Mouse (Mus musculus) gastrocnemius, adult 2 months (tissue): ENCODE data around the gene Nt5c2. TPM values are rescaled to one million over a fixed set of nuclear protein-coding genes. Genes with fewer than 3 reads are reported as not detected.

Experiments
- DNase-seq: peaks from one replicate; pipeline ENCODE4 v3.0.0; 2022
- H3K27ac ChIP-seq: fragments of 200-600 bp; 2 replicates; pipeline ENCODE4 v1.8.1; 2022; ENCODE audit warnings: mild to moderate bottlenecking
- H3K4me3 ChIP-seq: fragments of 200-600 bp; 2 replicates; pipeline ENCODE4 v1.8.1; 2022; ENCODE audit warnings: mild to moderate bottlenecking, moderate library complexity
- CTCF ChIP-seq: fragments of 200-600 bp; IDR thresholded peaks from 2 replicates; pipeline ENCODE4 v1.8.1; 2022; ENCODE audit warnings: antibody characterized with exemption, mild to moderate bottlenecking, moderate library complexity
- intact Hi-C: fragments of 180-260 bp; cut with DNase I; formaldehyde crosslinking; loops from one replicate; pipeline ENCODE4 v1.15.1; 2025
- total RNA-seq, 2 experiments: library from RNA; stranded (reverse); gene quantifications; 2 replicates each; pipeline ENCODE4 v1.2.3; 2021

Gene Nt5c2
- total RNA-seq, 2 experiments from 2014 or later, result 9.5 to 18.2 TPM

- H3K27ac ChIP-seq, result no peak overlapping the region
- TF ChIP-seq CTCF, result no peak
These were observed 141.0 kb downstream of the Nt5c2 start for GRCm38 (mm10) chr19:46873924-46874323.

GRCm38 (mm10) chr19:46871651-46872050, 143.3 kb downstream of the Nt5c2 start:
- Histone ChIP-seq H3K4me3 (no peak overlapping the region), H3K27ac (no peak overlapping the region)
- DNase-seq, result no peak
- TF ChIP-seq CTCF, result no peak
- intact Hi-C loops, result loop anchor here (2.0 kb wide), 1 partner anchor 201 kb away; no protein-coding TSS in a partner anchor

More at GRCm38 (mm10) chr19:46873924-46874323, 141.0 kb downstream of the Nt5c2 start:
- DNase-seq, result no peak
- intact Hi-C loops, result no loop called here
- no peak overlapping the region for H3K4me3 ChIP-seq

GRCm38 (mm10) chr19:46871096-46871495, 143.9 kb downstream of the Nt5c2 start:
- intact Hi-C loops, result loop anchor here (2.0 kb wide), 1 partner anchor 200 kb away; no protein-coding TSS in a partner anchor
- no peak for DNase-seq

GRCm38 (mm10) chr19:46869526-46869925, 145.4 kb downstream of the Nt5c2 start:
- peak; percentile 90 for TF ChIP-seq CTCF
- Histone ChIP-seq H3K27ac (no peak overlapping the region), H3K4me3 (no peak overlapping the region)
- DNase-seq, result peak; percentile 83
- intact Hi-C loops, result loop anchor here (1.0 to 10.0 kb wide), 2 partner anchors 109 to 285 kb away; no protein-coding TSS in a partner anchor

More at GRCm38 (mm10) chr19:46871096-46871495, 143.9 kb downstream of the Nt5c2 start:
- no peak overlapping the region for H3K4me3 ChIP-seq
- no peak overlapping the region for H3K27ac ChIP-seq
- no peak for TF ChIP-seq CTCF

GRCm38 (mm10) chr19:46869049-46869448, 145.9 kb downstream of the Nt5c2 start:
- H3K4me3 ChIP-seq, result no peak overlapping the region
- intact Hi-C loops, result loop anchor here (1.0 to 10.0 kb wide), 2 partner anchors 109 to 284 kb away; no protein-coding TSS in a partner anchor
- no peak for DNase-seq
- no peak for TF ChIP-seq CTCF
- no peak overlapping the region for H3K27ac ChIP-seq

- no peak for DNase-seq
- intact Hi-C loops, result loop anchor here (10.0 kb wide), 1 partner anchor 281 kb away; no protein-coding TSS in a partner anchor
- Histone ChIP-seq H3K27ac (no peak overlapping the region), H3K4me3 (no peak overlapping the region)
- TF ChIP-seq CTCF, result no peak
These were observed 149.6 kb downstream of the Nt5c2 start for GRCm38 (mm10) chr19:46865381-46865780.

- no peak for DNase-seq
- H3K27ac ChIP-seq, result no peak overlapping the region
- no peak for TF ChIP-seq CTCF
- intact Hi-C loops, result loop anchor here (10.0 kb wide), 1 partner anchor 280 kb away; no protein-coding TSS in a partner anchor
- H3K4me3 ChIP-seq, result no peak overlapping the region
These were observed 150.1 kb downstream of the Nt5c2 start for GRCm38 (mm10) chr19:46864731-46865331.

GRCm38 (mm10) chr19:46864079-46864478, 150.9 kb downstream of the Nt5c2 start:
- no peak overlapping the region for H3K27ac ChIP-seq
- DNase-seq, result no peak
- intact Hi-C loops, result loop anchor here (10.0 kb wide), 1 partner anchor 279 kb away; no protein-coding TSS in a partner anchor
- no peak overlapping the region for H3K4me3 ChIP-seq
- TF ChIP-seq CTCF, result no peak

- Histone ChIP-seq H3K27ac (no peak overlapping the region), H3K4me3 (no peak overlapping the region)
- intact Hi-C loops, result loop anchor here (10.0 kb wide), 1 partner anchor 279 kb away; no protein-coding TSS in a partner anchor
- DNase-seq, result no peak
- TF ChIP-seq CTCF, result no peak
These were observed 151.6 kb downstream of the Nt5c2 start for GRCm38 (mm10) chr19:46863236-46863927.

GRCm38 (mm10) chr19:46862556-46862955, 152.4 kb downstream of the Nt5c2 start:
- Histone ChIP-seq H3K27ac (no peak overlapping the region), H3K4me3 (no peak overlapping the region)
- intact Hi-C loops, result loop anchor here (10.0 kb wide), 1 partner anchor 278 kb away; no protein-coding TSS in a partner anchor
- no peak for DNase-seq
- TF ChIP-seq CTCF, result no peak

GRCm38 (mm10) chr19:46858200-46858599, 156.8 kb downstream of the Nt5c2 start:
- Histone ChIP-seq H3K27ac (no peak overlapping the region), H3K4me3 (no peak overlapping the region)
- DNase-seq, result no peak
- intact Hi-C loops, result no loop called here
- no peak for TF ChIP-seq CTCF

- no peak overlapping the region for H3K27ac ChIP-seq
- peak; percentile 43 for TF ChIP-seq CTCF
These were observed 157.5 kb downstream of the Nt5c2 start for GRCm38 (mm10) chr19:46857277-46857989.

GRCm38 (mm10) chr19:46856780-46857179, 158.2 kb downstream of the Nt5c2 start:
- no peak for TF ChIP-seq CTCF
- no peak overlapping the region for H3K4me3 ChIP-seq
- intact Hi-C loops, result no loop called here
- no peak for DNase-seq
- no peak overlapping the region for H3K27ac ChIP-seq

More at GRCm38 (mm10) chr19:46857277-46857989, 157.5 kb downstream of the Nt5c2 start:
- DNase-seq, result no peak
- no peak overlapping the region for H3K4me3 ChIP-seq
- intact Hi-C loops, result no loop called here
